Mouse (Mus musculus): ENCODE measurements around the gene Lrrn2. TPM values are rescaled to one million over a fixed set of nuclear protein-coding genes. Genes with fewer than 3 reads are reported as not detected.

Gene Lrrn2
- polyA plus RNA-seq (2011; ENCODE audit: insufficient read depth, insufficient read length, low replicate concordance, missing spikeins), result not detected in 2 replicates

DNA sequence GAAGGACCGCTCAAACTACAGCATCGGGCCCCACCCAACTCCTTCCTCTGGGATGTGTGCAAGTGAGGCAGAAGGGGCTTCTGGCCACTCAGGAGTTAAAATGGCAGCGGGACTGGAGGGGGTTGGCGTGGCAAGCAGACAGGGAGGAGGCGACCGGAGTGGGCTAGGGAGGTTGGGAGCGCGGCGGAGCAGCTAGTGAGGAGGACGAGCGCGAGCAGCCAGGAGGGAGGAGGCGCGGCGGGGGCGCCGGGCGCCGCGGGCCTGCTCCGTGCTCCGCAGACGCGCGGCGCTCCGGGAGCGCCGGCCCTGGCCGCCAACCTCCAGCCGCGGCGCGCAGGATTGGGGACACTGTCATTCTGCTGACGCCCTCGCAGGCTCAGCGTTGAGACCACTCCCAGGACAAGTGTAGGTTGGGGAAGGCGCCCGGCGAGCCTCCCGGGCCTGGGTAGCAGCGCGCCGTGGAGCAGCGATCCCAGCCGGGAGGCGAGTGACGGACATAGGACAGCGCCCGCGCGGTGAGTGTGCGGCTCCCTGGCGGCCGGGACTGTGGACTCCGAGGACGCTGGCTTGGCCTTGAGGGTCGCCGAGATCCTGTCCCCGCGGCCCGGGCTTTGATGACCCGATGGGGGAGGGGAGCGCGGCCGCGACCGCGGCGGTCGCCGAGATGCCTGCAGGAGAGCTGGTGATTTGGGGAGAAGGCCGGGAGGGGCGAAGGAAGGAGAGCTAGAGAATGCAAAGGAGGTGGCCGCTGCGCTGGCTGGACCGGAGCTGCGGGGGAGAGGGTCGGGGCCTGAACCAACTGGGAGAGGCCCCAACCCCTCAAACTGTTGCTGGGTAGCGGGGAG lies at the start of gene Lrrn2:
Gene Lrrn2, plus strand, starts transcription at position 113 of the 845 bp plus-strand sequence.
- Histone ChIP-seq H3K4me3 (replicated peaks; ENCODE audit: control insufficient read depth, low read depth, low read length) (no peak within 1 kb of the TSS), H3K4me1 (ENCODE audit: control insufficient read depth, insufficient read depth, low read length) (no peaks in the 10 kb centered on the region), H3K27ac (ENCODE audit: control insufficient read depth, insufficient read depth, low read depth, low read length, poor library complexity) (no peak within 1 kb of the TSS)
- WGBS, result 1% methylated on average over 80 of the region's 80 CpGs
- no peak for TF ChIP-seq CTCF (IDR thresholded peaks at IDR 0.05; ENCODE audit: control insufficient read depth, insufficient read depth, low read length)
- TF ChIP-seq POLR2A (IDR thresholded peaks at IDR 0.05; ENCODE audit: borderline replicate concordance, control insufficient read depth, low read depth, low read length), result no peak

- 83% methylated on average over 4 of the region's 4 CpGs for WGBS
These were observed 48.1 kb upstream of the Lrrn2 start for GRCm38 (mm10) chr1:132831963-132832362.

GRCm38 (mm10) chr1:132834037-132834436 lies 46.0 kb upstream of the Lrrn2 start:
- Histone ChIP-seq H3K27ac (ENCODE audit: control insufficient read depth, insufficient read depth, low read depth, low read length, poor library complexity) (no peak overlapping the region), H3K4me1 (ENCODE audit: control insufficient read depth, insufficient read depth, low read length) (no peaks in the 10 kb centered on the region), H3K4me3 (replicated peaks; ENCODE audit: control insufficient read depth, low read depth, low read length) (no peak overlapping the region)
- no peak for TF ChIP-seq POLR2A (IDR thresholded peaks at IDR 0.05; ENCODE audit: borderline replicate concordance, control insufficient read depth, low read depth, low read length)
- no peak for TF ChIP-seq CTCF (IDR thresholded peaks at IDR 0.05; ENCODE audit: control insufficient read depth, insufficient read depth, low read length)
- 34% methylated on average over 8 of the region's 8 CpGs for WGBS

More at GRCm38 (mm10) chr1:132831963-132832362, 48.1 kb upstream of the Lrrn2 start:
- no peak overlapping the region for H3K4me3 ChIP-seq (replicated peaks; ENCODE audit: control insufficient read depth, low read depth, low read length)
- H3K4me1 ChIP-seq (ENCODE audit: control insufficient read depth, insufficient read depth, low read length), result no peaks in the 10 kb centered on the region
- no peak overlapping the region for H3K27ac ChIP-seq (ENCODE audit: control insufficient read depth, insufficient read depth, low read depth, low read length, poor library complexity)
- TF ChIP-seq POLR2A (IDR thresholded peaks at IDR 0.05; ENCODE audit: borderline replicate concordance, control insufficient read depth, low read depth, low read length) (no peak), CTCF (IDR thresholded peaks at IDR 0.05; ENCODE audit: control insufficient read depth, insufficient read depth, low read length) (no peak)

- TF ChIP-seq POLR2A (IDR thresholded peaks at IDR 0.05; ENCODE audit: borderline replicate concordance, control insufficient read depth, low read depth, low read length), result no peak
- TF ChIP-seq CTCF (IDR thresholded peaks at IDR 0.05; ENCODE audit: control insufficient read depth, insufficient read depth, low read length), result no peak
- no peaks in the 10 kb centered on the region for H3K4me1 ChIP-seq (ENCODE audit: control insufficient read depth, insufficient read depth, low read length)
- 62% methylated on average over 8 of the region's 8 CpGs for WGBS
- H3K27ac ChIP-seq (ENCODE audit: control insufficient read depth, insufficient read depth, low read depth, low read length, poor library complexity), result no peak overlapping the region
- no peak overlapping the region for H3K4me3 ChIP-seq (replicated peaks; ENCODE audit: control insufficient read depth, low read depth, low read length)
These were observed 43.2 kb upstream of the Lrrn2 start for GRCm38 (mm10) chr1:132836895-132837294.

DNA sequence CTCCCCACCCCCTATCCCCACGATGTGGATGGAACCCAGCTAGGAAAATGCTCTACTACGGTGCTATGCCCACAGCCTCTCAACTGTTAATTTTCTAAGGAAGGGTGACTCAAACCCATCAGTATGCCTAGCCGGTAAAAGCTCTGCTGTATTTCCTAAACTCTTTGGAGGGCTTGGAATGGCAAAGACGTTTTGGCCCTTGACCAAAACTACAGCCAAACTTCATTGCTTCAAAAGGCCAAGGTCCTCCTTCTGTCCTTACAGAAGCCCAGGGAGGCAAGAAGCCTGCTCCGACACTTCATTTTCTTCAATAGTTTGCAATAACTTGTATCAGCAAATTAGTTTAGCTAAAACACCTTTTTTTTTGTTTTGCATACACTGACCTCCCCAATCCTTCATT lies 42.4 kb upstream of the Lrrn2 start:
- Histone ChIP-seq H3K27ac (ENCODE audit: control insufficient read depth, insufficient read depth, low read depth, low read length, poor library complexity) (no peak overlapping the region), H3K4me3 (replicated peaks; ENCODE audit: control insufficient read depth, low read depth, low read length) (no peak overlapping the region), H3K4me1 (ENCODE audit: control insufficient read depth, insufficient read depth, low read length) (no peaks in the 10 kb centered on the region)
- WGBS, result 75% methylated on average over 5 of the region's 5 CpGs
- no peak for TF ChIP-seq CTCF (IDR thresholded peaks at IDR 0.05; ENCODE audit: control insufficient read depth, insufficient read depth, low read length)
- TF ChIP-seq POLR2A (IDR thresholded peaks at IDR 0.05; ENCODE audit: borderline replicate concordance, control insufficient read depth, low read depth, low read length), result no peak

- no peaks in the 10 kb centered on the region for H3K4me1 ChIP-seq (ENCODE audit: control insufficient read depth, insufficient read depth, low read length)
- 37% methylated on average over 1 of the region's 1 CpGs for WGBS
- no peak overlapping the region for H3K4me3 ChIP-seq (replicated peaks; ENCODE audit: control insufficient read depth, low read depth, low read length)
- H3K27ac ChIP-seq (ENCODE audit: control insufficient read depth, insufficient read depth, low read depth, low read length, poor library complexity), result no peak overlapping the region
- TF ChIP-seq POLR2A (IDR thresholded peaks at IDR 0.05; ENCODE audit: borderline replicate concordance, control insufficient read depth, low read depth, low read length) (no peak), CTCF (IDR thresholded peaks at IDR 0.05; ENCODE audit: control insufficient read depth, insufficient read depth, low read length) (no peak)
These were observed 41.7 kb upstream of the Lrrn2 start for GRCm38 (mm10) chr1:132838371-132838770.

DNA sequence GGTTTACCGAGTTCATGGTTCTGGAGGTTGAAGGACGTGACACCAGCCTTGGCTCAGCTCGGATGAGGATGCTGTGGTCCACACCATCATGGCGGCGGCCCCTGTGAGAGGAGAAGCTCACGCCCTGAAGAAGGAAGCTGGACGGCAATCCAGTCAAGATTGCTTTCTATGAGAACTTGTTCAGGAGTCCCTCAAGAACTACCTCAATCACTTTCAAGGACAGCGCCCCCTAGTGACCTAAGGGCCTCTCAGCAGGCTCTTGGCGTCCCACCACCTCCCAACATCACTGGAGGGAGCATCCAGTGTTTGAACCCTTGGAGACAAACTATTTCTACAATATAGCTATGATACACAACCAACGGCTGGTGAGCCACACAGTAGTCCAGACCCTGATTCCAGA lies 36.5 kb upstream of the Lrrn2 start:
- WGBS, result 70% methylated on average over 10 of the region's 10 CpGs
- Histone ChIP-seq H3K4me1 (ENCODE audit: control insufficient read depth, insufficient read depth, low read length) (no peaks in the 10 kb centered on the region), H3K27ac (ENCODE audit: control insufficient read depth, insufficient read depth, low read depth, low read length, poor library complexity) (no peak overlapping the region), H3K4me3 (replicated peaks; ENCODE audit: control insufficient read depth, low read depth, low read length) (no peak overlapping the region)
- TF ChIP-seq CTCF (IDR thresholded peaks at IDR 0.05; ENCODE audit: control insufficient read depth, insufficient read depth, low read length) (no peak), POLR2A (IDR thresholded peaks at IDR 0.05; ENCODE audit: borderline replicate concordance, control insufficient read depth, low read depth, low read length) (no peak)

- 91% methylated on average over 20 of the region's 20 CpGs for WGBS
- TF ChIP-seq POLR2A (IDR thresholded peaks at IDR 0.05; ENCODE audit: borderline replicate concordance, control insufficient read depth, low read depth, low read length) (no peak), CTCF (IDR thresholded peaks at IDR 0.05; ENCODE audit: control insufficient read depth, insufficient read depth, low read length) (no peak)
- H3K27ac ChIP-seq (ENCODE audit: control insufficient read depth, insufficient read depth, low read depth, low read length, poor library complexity), result no peak overlapping the region
- no peaks in the 10 kb centered on the region for H3K4me1 ChIP-seq (ENCODE audit: control insufficient read depth, insufficient read depth, low read length)
- no peak overlapping the region for H3K4me3 ChIP-seq (replicated peaks; ENCODE audit: control insufficient read depth, low read depth, low read length)
These were observed 35.8 kb upstream of the Lrrn2 start for GRCm38 (mm10) chr1:132844088-132844804.
